Mouse (Mus musculus) cerebellum, adult 2 months (tissue): ENCODE results near the gene Med13l.

Experiments
- CTCF ChIP-seq: fragments of 200-500 bp; IDR thresholded peaks from 2 replicates; pipeline ENCODE4 v1.5.1; 2011; ENCODE audit warnings: low read depth, mild to moderate bottlenecking, control low read depth, low read length, moderate library complexity, borderline replicate concordance; ENCODE audit not compliant: insufficient read depth
- POLR2A ChIP-seq: fragments of 200-500 bp; IDR thresholded peaks from 2 replicates; pipeline ENCODE4 v1.6.1; 2011; ENCODE audit warnings: low read length, control low read depth, borderline replicate concordance; ENCODE audit not compliant: insufficient read depth

- TF ChIP-seq CTCF (no peak), POLR2A (no peak)
Measured at GRCm38 (mm10) chr5:118697073-118697472, 136.6 kb downstream of the Med13l start.
